Mouse (Mus musculus) lung, adult 2 months (tissue): Measurements from ENCODE around the gene Hyal3.

ENCODE experiments used
- CTCF ChIP-seq: fragments of 200-500 bp; IDR thresholded peaks from 2 replicates; pipeline ENCODE4 v1.5.1; 2011; ENCODE audit warnings: mild to moderate bottlenecking, low read length, control low read depth; ENCODE audit not compliant: insufficient read depth
- POLR2A ChIP-seq: fragments of 200-500 bp; IDR thresholded peaks from 2 replicates; pipeline ENCODE4 v1.6.1; 2011; ENCODE audit warnings: low read depth, mild to moderate bottlenecking, control low read depth, low read length, borderline replicate concordance; ENCODE audit errors: extremely low read depth

GRCm38 (mm10) chr9:107554319-107554825 is 26.2 kb upstream of the Hyal3 start:
- TF ChIP-seq CTCF = no peak
- peak; percentile 86 for TF ChIP-seq POLR2A
